Mouse (Mus musculus) embryo, embryonic 10.5 days (tissue): ENCODE results near the gene Slc43a1.

Source experiments
- DNase-seq: peaks from one replicate; pipeline ENCODE4 v3.0.0-alpha.2; 2015; ENCODE audit warnings: low spot score

Slc43a1 gene

DNA sequence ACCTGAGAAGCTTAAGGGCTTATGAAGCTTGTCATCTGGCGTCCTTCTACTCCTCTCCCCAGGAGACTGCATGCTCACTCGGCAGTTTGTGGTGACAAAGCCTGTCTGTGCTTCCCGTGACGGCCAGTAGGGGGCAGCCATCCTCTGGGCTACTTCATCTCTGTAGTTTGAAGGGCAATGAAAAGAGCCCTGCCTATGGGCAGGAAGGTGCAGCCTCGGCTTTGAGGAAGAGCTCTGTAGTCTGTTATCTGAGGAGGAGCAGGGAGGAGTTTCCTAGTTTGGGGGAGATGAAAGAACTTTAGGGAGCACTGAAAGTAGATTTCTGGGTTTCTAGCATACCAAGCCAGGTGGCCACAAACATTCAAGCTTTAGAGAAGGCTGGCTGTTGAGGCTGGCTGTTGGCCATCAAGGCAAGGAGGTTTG, 29.9 kb downstream of the Slc43a1 start:
- DNase-seq: peak; percentile 80

- no peak for DNase-seq
Measured at GRCm38 (mm10) chr2:84868977-84869376, 30.3 kb downstream of the Slc43a1 start.

DNA sequence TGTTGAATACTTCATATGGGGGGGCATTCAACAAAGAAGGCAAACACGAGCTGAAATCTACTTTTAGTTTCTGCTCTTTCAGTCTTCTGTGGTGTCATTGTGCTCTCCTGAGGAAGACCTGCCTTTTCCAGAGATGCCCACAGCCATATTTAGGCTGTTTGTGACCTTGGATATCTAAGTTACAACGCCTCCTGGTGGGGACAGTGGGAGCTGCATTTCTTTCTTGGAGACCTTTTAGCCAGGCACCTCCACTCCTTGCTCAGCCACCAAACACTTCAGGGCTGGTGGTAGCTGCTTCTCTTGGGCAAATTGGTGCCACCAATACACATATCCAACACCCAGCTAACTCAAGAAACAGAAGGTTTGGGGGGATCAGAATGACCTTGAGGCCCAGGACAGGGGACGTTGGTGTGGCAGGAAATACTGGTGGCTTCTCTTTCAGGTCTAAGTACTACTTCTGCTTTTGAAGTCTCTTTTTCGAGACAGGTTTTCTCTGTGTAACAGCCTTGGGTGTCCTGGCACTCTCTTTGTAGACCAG, 32.0 kb downstream of the Slc43a1 start:
- DNase-seq: peak; percentile 45

GRCm38 (mm10) chr2:84872105-84872716, 33.6 kb downstream of the Slc43a1 start:
- DNase-seq: peak; percentile 28

- DNase-seq: no peak
Measured at GRCm38 (mm10) chr2:84875842-84876241, 37.2 kb downstream of the Slc43a1 start.

DNA sequence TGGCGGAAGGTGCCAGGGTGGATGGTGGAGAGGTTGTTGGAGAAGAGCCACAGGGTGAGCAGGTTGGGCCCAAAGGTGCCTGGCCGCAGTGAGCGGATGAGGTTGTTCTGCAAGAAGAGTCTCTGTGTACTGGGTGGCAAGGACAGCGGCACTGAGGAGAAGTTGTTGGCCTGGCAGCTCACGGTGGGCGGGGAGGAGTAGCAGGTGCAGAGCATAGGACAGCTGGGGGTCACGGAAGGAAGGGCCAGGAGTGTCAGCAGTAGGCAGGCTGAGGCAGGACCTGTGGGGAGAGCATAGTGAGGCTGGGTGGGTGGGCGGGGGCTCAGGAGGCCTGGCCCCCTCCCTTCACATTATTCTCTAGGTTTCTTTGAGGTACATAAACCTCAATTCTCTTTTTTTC, 41.9 kb downstream of the Slc43a1 start:
- DNase-seq: no peak

- no peak for DNase-seq
Measured at GRCm38 (mm10) chr2:84882606-84883005, 44.0 kb downstream of the Slc43a1 start.

DNA sequence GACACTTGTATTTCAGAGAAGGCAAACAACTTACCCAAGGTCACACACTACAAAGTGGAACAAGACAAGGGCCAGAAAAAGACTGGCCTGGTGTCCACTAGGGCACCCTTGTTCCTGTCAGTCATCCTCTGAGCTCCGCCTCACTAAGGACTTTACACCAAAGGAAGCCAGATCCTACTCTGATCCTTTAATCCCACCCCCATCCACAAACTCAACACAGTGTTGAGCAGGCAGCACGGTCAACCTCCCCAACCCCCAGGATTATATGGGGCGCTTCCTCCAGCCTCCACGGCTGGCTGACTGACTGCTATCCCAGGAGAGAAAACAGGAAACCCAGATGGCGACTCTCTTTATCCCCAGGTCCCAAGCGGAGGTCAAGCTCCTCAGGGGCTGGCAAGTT, 44.4 kb downstream of the Slc43a1 start:
- no peak for DNase-seq

DNA sequence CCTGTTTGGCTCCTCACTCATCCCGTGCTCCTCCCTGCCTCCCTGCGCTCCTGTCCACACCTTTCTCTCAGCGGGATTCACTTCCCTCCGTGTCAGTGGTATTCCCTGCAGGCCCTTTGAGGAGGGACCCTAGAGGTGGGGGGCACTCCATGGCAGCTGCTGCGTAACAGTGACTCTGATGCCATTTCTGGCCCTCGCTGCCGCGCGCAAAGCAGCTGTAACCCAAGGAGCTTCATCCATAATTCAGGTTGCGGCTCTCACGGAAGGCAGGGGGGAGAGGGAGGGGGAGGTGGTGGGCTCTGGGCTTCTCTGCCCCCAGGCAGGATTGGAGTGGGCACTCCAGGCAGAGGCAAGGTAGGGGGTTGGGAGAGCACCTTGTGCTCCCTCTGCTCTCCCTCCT, 44.9 kb downstream of the Slc43a1 start:
- peak; percentile 34 for DNase-seq

DNA sequence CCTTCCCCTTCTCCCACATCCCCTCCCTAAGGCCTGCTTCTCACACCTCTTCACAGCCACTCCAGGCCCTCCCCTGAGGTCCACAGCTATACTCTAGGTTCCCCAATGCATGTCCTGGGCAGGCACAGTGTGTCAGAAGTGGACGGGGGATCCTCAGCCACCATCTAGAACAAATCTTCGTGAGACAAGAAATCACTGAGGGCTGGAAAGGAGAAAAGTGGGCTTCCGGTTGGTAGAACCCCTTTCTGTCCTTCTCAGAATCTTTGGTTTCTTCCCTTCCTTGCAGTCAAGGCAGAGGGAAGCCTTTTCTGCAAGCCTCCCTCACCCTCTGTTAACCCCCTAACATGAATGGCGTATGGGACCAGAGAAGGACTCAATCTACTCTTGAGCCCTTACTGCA, 45.3 kb downstream of the Slc43a1 start:
- no peak for DNase-seq

DNA sequence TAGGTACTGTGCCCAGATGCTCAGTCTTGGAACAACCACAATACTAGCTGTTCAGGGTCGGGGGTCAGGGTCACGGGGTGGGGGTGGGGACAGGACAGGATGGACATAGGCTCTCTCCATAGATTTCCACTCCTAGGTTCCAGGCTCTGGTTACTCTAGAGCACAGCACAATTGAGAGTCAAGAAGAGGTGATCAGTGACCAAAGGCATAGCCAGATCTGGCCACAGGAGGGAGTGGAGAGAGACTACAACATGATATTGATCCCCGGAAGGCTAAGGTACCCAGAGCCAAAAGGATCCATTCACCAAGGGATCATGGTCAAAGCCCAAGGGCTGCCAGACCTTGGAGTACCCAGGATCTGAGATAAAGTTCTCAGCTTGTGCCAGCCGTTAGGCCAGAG, 46.0 kb downstream of the Slc43a1 start:
- DNase-seq: no peak

- peak; percentile 45 for DNase-seq
Measured at GRCm38 (mm10) chr2:84885084-84886055, 46.7 kb downstream of the Slc43a1 start.

- DNase-seq: peak; percentile 34
Measured at GRCm38 (mm10) chr2:84886234-84886731, 47.6 kb downstream of the Slc43a1 start, which contains the start of gene Rtn4rl2. Gene Rtn4rl2, minus strand, starts transcription at chr2:84886710.

GRCm38 (mm10) chr2:84886821-84887281, 48.2 kb downstream of the Slc43a1 start:
- DNase-seq: peak; percentile 83

- DNase-seq: peak; percentile 69
Measured at GRCm38 (mm10) chr2:84887411-84888271, 49.0 kb downstream of the Slc43a1 start.

DNA sequence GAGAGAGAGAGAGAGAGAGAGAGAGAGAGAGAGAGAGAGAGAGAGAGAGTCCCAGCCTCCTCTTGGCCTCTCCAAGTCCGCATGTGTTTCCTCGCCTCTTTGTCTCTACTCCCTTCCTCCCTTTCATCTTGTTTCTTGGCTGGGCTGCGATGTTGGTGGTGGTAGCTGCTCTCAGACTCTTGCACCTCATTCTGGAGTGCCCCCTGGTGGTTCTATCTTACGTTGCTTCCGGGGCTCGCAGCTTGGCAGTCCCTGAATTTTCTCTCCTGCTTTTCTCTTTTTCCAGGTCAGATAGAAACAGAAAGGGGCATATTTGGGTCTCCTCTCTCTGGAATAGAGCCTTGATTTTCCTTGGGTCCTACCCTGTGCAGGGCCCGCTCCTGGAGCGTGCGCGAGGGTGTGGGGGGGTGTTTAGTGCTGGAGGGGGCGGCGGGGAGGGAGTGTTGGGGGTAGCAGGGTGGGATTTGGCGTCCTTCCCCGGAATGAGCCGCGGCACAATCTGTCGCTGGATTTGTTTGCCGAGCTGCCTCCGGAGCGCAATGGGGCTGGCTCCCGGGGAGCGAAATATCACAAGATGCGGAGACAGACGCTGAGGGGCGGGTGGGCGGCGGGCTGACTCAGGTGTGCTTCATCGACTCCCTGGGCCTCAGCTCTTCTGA, 50.1 kb downstream of the Slc43a1 start:
- DNase-seq: peak; percentile 87

- no peak for DNase-seq
Measured at GRCm38 (mm10) chr2:84889316-84890044, 50.8 kb downstream of the Slc43a1 start.

DNA sequence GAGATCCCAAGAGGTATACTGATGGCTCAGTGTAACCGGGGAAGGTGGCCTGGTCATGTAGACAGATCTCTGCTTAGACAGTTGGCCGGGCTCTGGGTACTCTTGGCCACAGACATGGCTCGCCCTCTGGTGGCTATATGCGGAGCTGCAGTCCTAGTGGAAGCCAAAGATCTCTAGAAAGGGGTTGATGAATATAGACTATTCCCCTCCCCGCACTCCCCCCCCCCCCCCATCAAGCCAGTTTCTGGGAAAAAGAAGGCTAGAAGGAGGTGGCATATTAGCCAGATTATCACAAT, 51.3 kb downstream of the Slc43a1 start:
- DNase-seq: peak; percentile 92

DNA sequence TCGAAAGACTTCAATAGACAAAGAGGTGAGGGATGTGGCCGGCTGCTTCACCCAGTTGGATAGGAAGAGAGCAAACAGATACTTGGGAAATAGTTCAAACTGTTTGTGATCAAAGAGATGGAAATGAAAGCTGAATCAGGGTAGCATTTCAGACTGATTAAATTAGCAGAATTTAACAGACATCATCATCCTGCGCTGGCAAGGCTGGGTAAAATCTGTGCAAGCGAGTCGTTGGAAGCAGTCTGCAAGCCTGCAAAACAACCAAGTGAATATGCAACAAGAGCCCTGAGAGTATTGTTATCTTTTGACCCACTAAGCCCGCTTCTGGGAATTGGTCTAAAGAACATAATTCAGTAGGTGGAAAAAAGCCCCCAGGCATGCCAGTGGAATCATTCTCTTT, 54.7 kb downstream of the Slc43a1 start:
- DNase-seq: no peak

GRCm38 (mm10) chr2:84895495-84896198, 57.0 kb downstream of the Slc43a1 start:
- no peak for DNase-seq
